Mouse (Mus musculus): Measurements from ENCODE around the gene Yipf3. TPM values are rescaled to one million over a fixed set of nuclear protein-coding genes. Genes with fewer than 3 reads are reported as not detected.

Yipf3 gene
- polyA plus RNA-seq (2012; ENCODE audit: low replicate concordance) = 130 and 184 TPM in 2 replicates

DNA sequence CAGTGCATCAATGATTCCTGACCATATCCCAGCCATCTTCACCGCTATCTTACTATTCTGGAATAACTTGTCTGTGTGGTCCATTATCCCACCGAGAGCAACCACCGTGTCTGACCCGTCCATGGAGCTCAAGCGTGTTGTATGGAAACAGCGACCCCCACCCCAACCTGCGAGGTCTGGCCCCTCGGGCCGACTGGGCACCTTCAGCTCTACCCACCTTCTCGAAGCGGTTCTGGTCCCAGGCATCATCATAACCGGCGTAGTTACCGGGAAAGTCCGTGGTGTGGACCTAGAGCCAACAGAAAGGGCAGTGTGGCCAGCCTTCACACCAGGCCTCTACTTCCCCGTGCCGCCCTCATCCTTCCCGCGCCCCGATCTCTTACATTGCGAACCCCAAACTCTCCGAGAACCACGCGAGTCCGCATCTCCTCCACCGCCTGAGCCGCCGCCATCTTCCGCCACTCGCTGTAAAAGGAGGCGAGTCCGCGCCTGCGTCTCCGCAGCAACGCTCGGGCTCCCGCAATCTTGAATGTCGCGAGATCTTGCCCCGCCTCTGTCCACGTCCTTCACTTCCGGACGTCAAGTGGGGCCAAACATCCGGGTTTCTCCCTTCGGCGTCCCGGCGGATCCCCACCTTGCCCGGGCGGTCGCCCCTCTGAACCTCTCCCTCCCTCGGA lies at the start of gene Yipf3, which contains the start of gene Polr1c:
TSS of gene Yipf3 (plus strand) at position 569 of the 677 bp plus-strand sequence.
TSS of gene Polr1c (minus strand) at position 543 of the 677 bp plus-strand sequence.

DNA sequence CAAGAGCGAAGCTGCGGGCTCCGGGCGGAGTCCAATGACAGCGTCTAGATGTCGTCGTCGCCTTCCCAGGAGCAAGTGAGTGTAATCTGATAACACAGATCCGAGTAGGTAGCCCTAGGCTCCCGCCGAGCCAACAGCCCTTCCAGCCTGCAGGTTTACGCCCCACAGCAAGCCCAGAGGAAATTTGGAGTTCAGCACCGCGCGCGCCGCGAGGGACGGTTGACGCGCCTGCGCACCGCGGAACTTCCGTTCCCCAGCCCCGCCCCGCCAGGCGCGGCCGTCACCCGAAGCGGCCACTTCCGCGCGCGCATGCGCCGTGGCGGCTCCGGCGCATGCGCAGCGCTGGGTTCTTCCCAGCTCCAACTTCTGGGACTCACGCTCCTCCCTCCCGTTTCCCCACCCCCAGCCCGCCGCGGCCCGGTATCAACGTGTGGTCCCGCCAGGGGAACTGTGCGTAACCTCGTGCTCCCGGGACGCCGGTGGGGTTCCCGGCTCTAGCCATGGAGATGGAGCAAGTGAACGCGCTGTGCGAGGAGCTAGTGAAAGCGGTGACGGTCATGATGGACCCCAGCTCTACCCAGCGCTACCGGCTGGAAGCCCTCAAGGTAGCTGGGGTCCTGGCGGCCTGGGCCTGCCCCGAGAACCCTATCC lies 45.3 kb upstream of the Yipf3 start, which contains the start of the genes Polh and Xpo5:
TSS of gene Polh (minus strand) at position 225 of the 651 bp plus-strand sequence.
TSS of gene Xpo5 (plus strand) at position 362 of the 651 bp plus-strand sequence.

DNA sequence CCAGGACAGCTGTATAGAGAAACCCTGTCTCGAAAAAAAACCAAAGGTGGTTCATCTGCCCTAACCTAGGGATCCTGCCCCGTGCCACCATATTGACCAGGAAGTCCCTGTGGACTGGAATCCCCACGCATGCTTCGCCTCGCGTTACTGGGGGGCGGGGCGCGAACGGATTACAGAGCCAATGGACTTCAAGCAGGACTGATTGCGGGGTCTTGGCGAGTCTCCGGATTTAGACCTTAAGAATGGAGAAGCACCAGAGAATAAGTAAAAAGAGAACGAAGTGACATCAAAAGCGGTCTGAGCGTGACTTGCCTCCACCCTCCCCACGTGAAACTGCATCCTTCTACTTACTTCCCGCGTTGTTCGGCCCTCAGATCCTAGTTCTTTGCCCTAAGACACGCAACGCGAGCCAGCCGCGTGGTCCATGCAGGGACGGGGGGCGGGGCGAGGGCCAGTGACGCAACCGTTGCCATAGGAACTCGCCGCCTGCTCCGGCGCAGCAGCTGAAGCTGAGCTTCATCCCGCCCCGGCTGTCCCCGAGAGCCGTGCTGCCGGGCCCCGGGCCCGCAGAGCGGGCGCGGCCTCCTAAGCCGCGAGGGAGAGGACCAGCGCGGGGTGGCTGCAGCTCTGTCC lies 5.7 kb downstream of the Yipf3 start, which contains the start of gene Lrrc73:
TSS of gene Lrrc73 (plus strand) at position 80 of the 633 bp plus-strand sequence.

DNA sequence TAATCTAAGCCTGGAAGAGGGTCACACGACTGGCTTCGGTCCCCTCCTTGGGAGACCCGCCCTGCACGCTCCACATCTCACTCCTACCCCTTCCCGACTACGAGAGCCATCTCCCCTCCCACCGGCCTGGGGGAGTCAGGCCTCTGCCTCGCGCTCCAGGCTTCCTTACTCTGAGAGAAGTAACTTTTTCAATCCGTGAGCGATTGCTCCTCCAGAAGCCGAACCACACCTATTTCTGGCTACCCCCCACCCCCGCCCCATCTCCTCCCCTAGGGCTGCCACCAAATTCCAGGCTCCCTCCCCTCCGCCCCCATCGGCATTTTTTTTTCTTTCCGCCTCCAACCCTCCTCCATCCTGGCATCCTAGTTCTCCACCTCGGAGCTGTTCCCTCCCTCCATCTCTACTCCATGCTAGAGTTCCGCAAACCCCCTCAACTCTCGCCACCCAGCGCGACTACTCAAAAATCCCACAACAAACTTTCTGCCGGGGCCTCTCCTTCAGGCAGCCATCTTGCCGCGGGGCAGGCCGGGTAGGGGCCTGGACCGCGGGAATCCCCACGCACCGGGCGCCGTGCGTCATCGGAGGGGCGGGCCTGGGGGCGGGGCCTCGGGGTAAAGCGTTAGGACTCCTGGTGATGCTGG lies 34.7 kb downstream of the Yipf3 start, which contains the start of gene Tjap1:
TSS of gene Tjap1 (minus strand) at position 544 of the 641 bp plus-strand sequence.

DNA sequence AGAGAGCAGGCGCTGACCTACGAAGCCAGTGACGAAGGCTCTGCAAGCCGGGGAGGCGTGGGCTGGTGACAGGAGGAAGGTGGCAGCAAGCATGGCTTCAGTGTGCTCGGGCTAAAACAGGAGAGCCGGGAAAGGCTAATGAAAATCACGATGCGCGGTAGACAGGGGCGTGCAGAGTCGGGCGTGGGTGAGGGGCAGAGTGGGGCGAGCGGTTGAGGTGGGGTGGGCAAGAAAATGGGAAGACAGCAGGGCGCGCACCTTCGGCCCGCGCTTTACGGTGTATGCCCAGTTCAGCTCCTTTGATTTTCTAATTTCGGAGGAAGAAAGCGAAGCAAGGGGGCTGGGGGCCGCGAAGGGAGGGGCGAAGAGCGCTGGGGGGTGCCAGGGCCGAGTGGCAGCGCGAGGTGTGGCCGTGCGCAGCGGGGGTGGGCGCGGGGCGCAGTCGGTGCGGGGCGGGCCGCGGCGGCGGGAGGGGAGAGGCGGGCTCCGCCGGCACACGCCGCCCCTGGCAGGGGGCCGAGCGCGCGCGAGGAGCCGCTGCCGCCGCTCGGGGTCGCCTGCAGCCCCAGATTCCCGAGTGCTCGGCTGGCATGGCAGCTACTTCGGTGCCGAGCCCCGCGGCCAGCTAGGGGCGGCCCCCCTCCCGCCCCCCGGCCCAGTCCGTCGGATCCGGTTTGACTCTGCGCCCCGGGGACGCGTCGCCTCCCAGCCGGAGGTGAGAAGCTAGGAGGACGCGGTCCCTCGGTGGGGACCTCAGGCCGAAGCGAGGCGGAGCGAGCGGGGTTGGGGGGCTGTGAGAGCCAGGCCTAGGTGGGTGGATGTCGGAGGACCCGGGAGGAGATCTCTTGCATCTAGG lies 49.7 kb downstream of the Yipf3 start, which contains the start of gene Dlk2:
TSS of gene Dlk2 (plus strand) at position 58 of the 856 bp plus-strand sequence.

Other genes with a start within 250 kb of the Yipf3 start
- 14.5 and 21.1 TPM in 2 replicates for gene Vegfa, start 215.7 kb upstream of the Yipf3 start, polyA plus RNA-seq (2012; ENCODE audit: low replicate concordance)
- gene Mrps18a, start 137.1 kb upstream of the Yipf3 start, polyA plus RNA-seq (2012; ENCODE audit: low replicate concordance) = 48.8 and 49.1 TPM in 2 replicates
- gene Rsph9, start 103.9 kb upstream of the Yipf3 start, polyA plus RNA-seq (2012; ENCODE audit: low replicate concordance) = 0.25 TPM in 1 of 2 replicates, not detected in the other
- gene Mad2l1bp, start 94.5 kb upstream of the Yipf3 start, polyA plus RNA-seq (2012; ENCODE audit: low replicate concordance) = 1.9 and 8.2 TPM in 2 replicates
- gene Gtpbp2, start 87.0 kb upstream of the Yipf3 start, polyA plus RNA-seq (2012; ENCODE audit: low replicate concordance) = 96.1 and 260 TPM in 2 replicates
- gene Polh, start 45.4 kb upstream of the Yipf3 start, polyA plus RNA-seq (2012; ENCODE audit: low replicate concordance) = 0.54 and 4.1 TPM in 2 replicates
- 3.6 and 7.9 TPM in 2 replicates for gene Xpo5, start 45.3 kb upstream of the Yipf3 start, polyA plus RNA-seq (2012; ENCODE audit: low replicate concordance)
- 10.7 and 15.0 TPM in 2 replicates for gene Polr1c, start within 50 bp of the Yipf3 start, polyA plus RNA-seq (2012; ENCODE audit: low replicate concordance)
- 1.2 and 2.7 TPM in 2 replicates for gene Lrrc73, start 5.5 kb downstream of the Yipf3 start, polyA plus RNA-seq (2012; ENCODE audit: low replicate concordance)
- 75.3 and 89.6 TPM in 2 replicates for gene Tjap1, start 34.9 kb downstream of the Yipf3 start, polyA plus RNA-seq (2012; ENCODE audit: low replicate concordance)
- 0.17 TPM in 1 of 2 replicates, not detected in the other for gene Dlk2, start 49.3 kb downstream of the Yipf3 start, polyA plus RNA-seq (2012; ENCODE audit: low replicate concordance)
- gene Abcc10, start 80.3 kb downstream of the Yipf3 start, polyA plus RNA-seq (2012; ENCODE audit: low replicate concordance) = 14.2 and 18.7 TPM in 2 replicates
- 7.3 and 10.6 TPM in 2 replicates for gene Zfp318, start 135.7 kb downstream of the Yipf3 start, polyA plus RNA-seq (2012; ENCODE audit: low replicate concordance)
- 1.0 TPM in 1 of 2 replicates, not detected in the other for gene Crip3, start 180.8 kb downstream of the Yipf3 start, polyA plus RNA-seq (2012; ENCODE audit: low replicate concordance)
- not detected in 2 replicates for gene Slc22a7, start 190.4 kb downstream of the Yipf3 start, polyA plus RNA-seq (2012; ENCODE audit: low replicate concordance)
- gene Ttbk1, start 239.6 kb downstream of the Yipf3 start, polyA plus RNA-seq (2012; ENCODE audit: low replicate concordance) = 0.54 and 1.0 TPM in 2 replicates
- gene Dnph1, start 248.6 kb downstream of the Yipf3 start, polyA plus RNA-seq (2012; ENCODE audit: low replicate concordance) = 16.0 and 16.9 TPM in 2 replicates

All from leukemia stem cell, adult 10-12 weeks (primary cell).